Mouse (Mus musculus) cerebellum, adult 2 months (tissue): ENCODE data around the gene Ttll6.

Source experiments
- CTCF ChIP-seq: fragments of 200-500 bp; IDR thresholded peaks from 2 replicates; pipeline ENCODE4 v1.5.1; 2011; ENCODE audit warnings: low read depth, mild to moderate bottlenecking, control low read depth, low read length, moderate library complexity, borderline replicate concordance; ENCODE audit not compliant: insufficient read depth
- POLR2A ChIP-seq: fragments of 200-500 bp; IDR thresholded peaks from 2 replicates; pipeline ENCODE4 v1.6.1; 2011; ENCODE audit warnings: low read length, control low read depth, borderline replicate concordance; ENCODE audit not compliant: insufficient read depth

- no peak for TF ChIP-seq CTCF
- no peak for TF ChIP-seq POLR2A
Observed at GRCm38 (mm10) chr11:96115416-96115815, 18.2 kb upstream of the Ttll6 start.
